Mouse (Mus musculus) myocyte (in vitro differentiated cells): Measurements from ENCODE around the gene Upp2. TPM values are rescaled to one million over a fixed set of nuclear protein-coding genes. Genes with fewer than 3 reads are reported as not detected.

Experiments
- H3K27me3 ChIP-seq: one replicate; pipeline ENCODE4 v1.6.1; 2011; ENCODE audit not compliant: control insufficient read depth, insufficient read depth, insufficient read length
- H3K36me3 ChIP-seq: one replicate; pipeline ENCODE4 v1.6.1; 2011; ENCODE audit not compliant: control insufficient read depth, insufficient read depth
- H3K4me2 ChIP-seq: one replicate; pipeline ENCODE4 v1.6.1; 2011; ENCODE audit warnings: low read depth, control low read depth
- H3K4me3 ChIP-seq: one replicate; pipeline ENCODE4 v1.5.1; 2011; ENCODE audit warnings: mild to moderate bottlenecking, control low read depth, moderate library complexity
- H3K79me2 ChIP-seq: one replicate; pipeline ENCODE4 v1.6.1; 2011; ENCODE audit not compliant: control insufficient read depth, insufficient read depth
- H3ac ChIP-seq: one replicate; pipeline ENCODE4 v1.6.1; 2011; ENCODE audit not compliant: control insufficient read depth, insufficient read length
- CEBPB ChIP-seq: IDR thresholded peaks from 2 replicates; pipeline ENCODE4 v1.6.1; 2011; ENCODE audit warnings: mild to moderate bottlenecking, moderate library complexity; ENCODE audit not compliant: poor library complexity, insufficient read depth, severe bottlenecking
- E2F4 ChIP-seq: IDR thresholded peaks from one replicate; pipeline ENCODE4 v1.6.1; 2011; ENCODE audit warnings: mild to moderate bottlenecking, control low read depth, moderate library complexity; ENCODE audit not compliant: insufficient read depth
- MAX ChIP-seq: IDR thresholded peaks from one replicate; pipeline ENCODE4 v1.6.1; 2011; ENCODE audit warnings: low read depth, mild to moderate bottlenecking, control low read depth
- MYOD1 ChIP-seq, 3 experiments: IDR thresholded peaks; one replicate each; pipeline ENCODE4 v1.6.1; 2011; ENCODE audit warnings: control low read depth in 2 of 3, low read depth in 2 of 3, mild to moderate bottlenecking in 2 of 3, moderate library complexity in 1 of 3; ENCODE audit not compliant: insufficient read length in 2 of 3, control insufficient read depth in 1 of 3
- MYOG ChIP-seq, 3 experiments: IDR thresholded peaks; one replicate each; pipeline ENCODE4 v1.6.1; 2011; ENCODE audit warnings: control low read depth in 2 of 3, low read depth in 2 of 3, mild to moderate bottlenecking in 2 of 3; ENCODE audit not compliant: insufficient read length in 2 of 3, control insufficient read depth in 1 of 3, insufficient read depth in 1 of 3
- POLR2A ChIP-seq: IDR thresholded peaks from one replicate; pipeline ENCODE4 v1.6.1; 2011; ENCODE audit warnings: low read depth, mild to moderate bottlenecking, control low read depth, moderate library complexity; ENCODE audit not compliant: insufficient read length
- POLR2AphosphoS2 ChIP-seq: IDR thresholded peaks from one replicate; pipeline ENCODE4 v1.6.1; 2011; ENCODE audit warnings: low read depth, control low read depth; ENCODE audit not compliant: insufficient read length
- REST ChIP-seq: IDR thresholded peaks from one replicate; pipeline ENCODE4 v1.6.1; 2011; ENCODE audit warnings: mild to moderate bottlenecking, control low read depth, moderate library complexity; ENCODE audit not compliant: insufficient read depth, insufficient read length
- SRF ChIP-seq: IDR thresholded peaks from one replicate; pipeline ENCODE4 v1.6.1; 2011; ENCODE audit warnings: low read depth; ENCODE audit not compliant: control insufficient read depth, insufficient read length
- TCF12 ChIP-seq: IDR thresholded peaks from one replicate; pipeline ENCODE4 v1.6.1; 2011; ENCODE audit warnings: mild to moderate bottlenecking, control low read depth; ENCODE audit not compliant: poor library complexity, insufficient read depth, severe bottlenecking
- TCF3 ChIP-seq: IDR thresholded peaks from one replicate; pipeline ENCODE4 v1.6.1; 2011; ENCODE audit warnings: low read depth, control low read depth; ENCODE audit not compliant: insufficient read length
- USF1 ChIP-seq: IDR thresholded peaks from one replicate; pipeline ENCODE4 v1.6.1; 2011; ENCODE audit warnings: low read depth, mild to moderate bottlenecking, control low read depth, moderate library complexity
- polyA plus RNA-seq: library from polyadenylated mRNA; unstranded; fragments of >200 nt; fragmentation: generic; extraction: Trizol; gene quantifications from one replicate; pipeline ENCODE4 v1.2.1, GENCODE M21; 2012; ENCODE audit warnings: missing spikeins

Gene Upp2
- polyA plus RNA-seq, 1 experiment: 8.3 TPM

DNA sequence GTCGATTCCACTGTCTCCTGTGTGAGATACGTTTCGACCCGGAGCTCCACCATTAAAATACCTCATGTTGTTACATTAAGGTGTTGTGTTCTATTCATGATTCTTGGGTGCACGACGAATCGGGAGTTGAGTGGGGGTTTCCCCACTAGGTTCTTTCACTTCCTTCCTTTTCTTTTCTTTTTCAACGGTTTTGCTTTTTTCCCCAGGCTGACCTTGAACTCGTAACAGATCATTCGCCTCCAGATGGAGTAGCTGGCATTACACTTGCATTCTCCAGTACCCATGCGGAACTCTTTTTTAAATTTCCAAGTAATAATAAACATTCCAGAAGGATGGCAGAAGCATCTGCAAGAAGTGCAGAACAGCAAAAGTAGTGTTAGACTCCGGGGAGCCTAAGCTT lies 58.1 kb downstream of the Upp2 start:
- Histone ChIP-seq H3K27me3 (no peaks in the 10 kb centered on the region), H3K4me2 (no peak overlapping the region), H3K79me2 (no peaks in the 10 kb centered on the region), H3K36me3 (no peaks in the 10 kb centered on the region), H3ac (no peak overlapping the region), H3K4me3 (no peak overlapping the region)
- TF ChIP-seq USF1 (no peak), MYOD1 (IDR thresholded peaks at IDR 0.05; ENCODE audit: control insufficient read depth in 1 of 3, insufficient read length in 2 of 3, low read depth in 2 of 3) (no peak), TCF3 (no peak), SRF (no peak)

- no peak overlapping the region for H3ac ChIP-seq
- no peak overlapping the region for H3K4me2 ChIP-seq
- H3K27me3 ChIP-seq: no peaks in the 10 kb centered on the region
- no peaks in the 10 kb centered on the region for H3K36me3 ChIP-seq
- H3K4me3 ChIP-seq: no peak overlapping the region
- H3K79me2 ChIP-seq: no peaks in the 10 kb centered on the region
- TF ChIP-seq POLR2A: no peak
- no peak for TF ChIP-seq CEBPB
Measured at GRCm38 (mm10) chr2:58625681-58626080, 58.6 kb downstream of the Upp2 start.

GRCm38 (mm10) chr2:58626136-58626769 lies 59.2 kb downstream of the Upp2 start:
- Histone ChIP-seq H3K4me3 (no peak overlapping the region), H3K4me2 (no peak overlapping the region), H3K27me3 (no peaks in the 10 kb centered on the region), H3K36me3 (no peaks in the 10 kb centered on the region), H3ac (no peak overlapping the region), H3K79me2 (no peaks in the 10 kb centered on the region)
- TF ChIP-seq TCF3: no peak
- TF ChIP-seq MYOD1 (IDR thresholded peaks at IDR 0.05; ENCODE audit: control insufficient read depth in 1 of 3, insufficient read length in 2 of 3, low read depth in 2 of 3): no peak
- no peak for TF ChIP-seq USF1
- TF ChIP-seq MYOG (IDR thresholded peaks at IDR 0.05; ENCODE audit: control insufficient read depth in 1 of 3, insufficient read depth in 1 of 3, insufficient read length in 2 of 3, low read depth in 2 of 3): no peak
- no peak for TF ChIP-seq MAX
- TF ChIP-seq REST: no peak
- no peak for TF ChIP-seq TCF12
- TF ChIP-seq E2F4: no peak
- no peak for TF ChIP-seq CEBPB
- TF ChIP-seq SRF: no peak
- no peak for TF ChIP-seq POLR2A
- no peak for TF ChIP-seq POLR2AphosphoS2

GRCm38 (mm10) chr2:58627981-58628380 lies 60.9 kb downstream of the Upp2 start:
- no peaks in the 10 kb centered on the region for H3K79me2 ChIP-seq
- H3K36me3 ChIP-seq: no peaks in the 10 kb centered on the region
- no peak for TF ChIP-seq TCF12
- TF ChIP-seq POLR2A: no peak
- TF ChIP-seq TCF3: no peak
- no peak for TF ChIP-seq MYOG (IDR thresholded peaks at IDR 0.05; ENCODE audit: control insufficient read depth in 1 of 3, insufficient read depth in 1 of 3, insufficient read length in 2 of 3, low read depth in 2 of 3)
- TF ChIP-seq MYOD1 (IDR thresholded peaks at IDR 0.05; ENCODE audit: control insufficient read depth in 1 of 3, insufficient read length in 2 of 3, low read depth in 2 of 3): no peak
- no peak for TF ChIP-seq REST
- no peak for TF ChIP-seq USF1
- TF ChIP-seq E2F4: no peak
- TF ChIP-seq CEBPB: no peak
- no peak for TF ChIP-seq MAX
- TF ChIP-seq POLR2AphosphoS2: no peak
- no peak for TF ChIP-seq SRF
- no peak overlapping the region for H3K4me2 ChIP-seq
- no peaks in the 10 kb centered on the region for H3K27me3 ChIP-seq
- H3K4me3 ChIP-seq: no peak overlapping the region
- H3ac ChIP-seq: no peak overlapping the region

DNA sequence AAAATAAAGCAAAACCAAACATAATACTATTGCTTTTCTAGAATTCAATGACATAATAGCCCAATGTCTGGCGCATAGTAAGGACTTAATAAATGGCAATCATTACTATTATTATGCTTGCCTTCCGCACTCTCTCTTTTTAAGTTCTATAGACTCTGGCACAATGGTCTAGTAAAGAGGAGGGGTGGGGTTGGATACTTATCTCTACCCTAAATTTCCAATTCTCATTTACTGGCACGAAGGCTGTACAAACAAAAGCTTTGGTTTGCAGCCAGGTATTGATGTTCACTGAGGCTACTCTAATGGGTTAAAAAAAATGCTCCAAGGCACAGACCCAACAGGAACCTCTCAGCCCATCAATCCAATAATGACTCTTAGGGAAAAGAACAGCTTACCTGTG lies 61.9 kb downstream of the Upp2 start:
- Histone ChIP-seq H3ac (no peak overlapping the region), H3K79me2 (no peaks in the 10 kb centered on the region), H3K4me2 (no peak overlapping the region), H3K36me3 (no peaks in the 10 kb centered on the region), H3K27me3 (no peaks in the 10 kb centered on the region), H3K4me3 (no peak overlapping the region)
- TF ChIP-seq E2F4 (no peak), SRF (no peak), MAX (no peak), MYOG (IDR thresholded peaks at IDR 0.05; ENCODE audit: control insufficient read depth in 1 of 3, insufficient read depth in 1 of 3, insufficient read length in 2 of 3, low read depth in 2 of 3) (no peak), MYOD1 (IDR thresholded peaks at IDR 0.05; ENCODE audit: control insufficient read depth in 1 of 3, insufficient read length in 2 of 3, low read depth in 2 of 3) (no peak), POLR2AphosphoS2 (no peak), USF1 (no peak), TCF12 (no peak)
